13 mouse cellular contexts compared by ENCODE assay signal in the genomic region with DNA sequence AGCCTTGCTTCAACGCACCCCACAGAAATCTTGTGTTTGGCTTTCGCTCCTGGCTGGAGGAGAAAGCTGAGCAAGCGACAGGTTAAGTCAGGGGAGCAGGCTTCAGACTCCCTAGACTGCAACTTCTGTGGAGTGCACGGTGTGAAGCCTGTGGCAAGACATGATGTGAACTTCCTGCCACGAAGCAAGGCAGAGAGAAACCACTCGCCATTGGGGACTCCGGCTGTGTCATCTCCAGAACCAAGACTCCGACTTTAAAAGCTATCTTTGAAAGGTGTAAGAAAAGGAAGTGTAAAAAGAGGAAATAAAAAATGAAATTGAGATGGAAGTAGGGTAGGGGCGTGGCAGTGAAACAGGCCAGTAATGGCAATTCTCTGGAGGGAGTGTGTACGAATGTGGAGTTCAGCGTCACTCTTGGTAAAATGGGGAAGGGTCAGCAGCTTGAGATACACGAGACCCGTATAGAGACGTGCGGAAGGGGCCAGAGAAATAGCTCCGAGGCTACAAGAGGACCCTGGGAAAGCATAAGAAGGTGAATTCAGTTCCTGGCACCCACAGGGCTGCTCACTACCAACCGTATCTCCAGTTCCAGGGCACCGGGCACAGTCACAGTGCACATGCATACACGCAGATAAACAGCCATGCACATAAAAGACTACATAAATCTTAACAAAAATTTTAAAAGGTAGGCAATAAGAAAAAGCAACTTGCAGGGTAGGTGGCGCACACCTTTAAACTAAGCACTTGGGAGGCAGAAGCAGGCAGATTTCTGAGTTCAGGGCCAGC. TPM values are rescaled to one million over a fixed set of nuclear protein-coding genes. Genes with fewer than 3 reads are reported as not detected.
DNase-seq lines count a peak whose midpoint lies in the region; ATAC-seq and TF ChIP-seq lines count a peak whose summit lies in the region.
"Had no signal": no experiment of that assay in that cellular context is flagged by ENCODE, and none has a peak within 500 bp of the region (broad histone marks: within the 10 kb centered on the region; RNA-seq: fewer than 3 reads in every experiment).

No protein-coding gene starts in this region.

- peaks cover 3% of the 10 kb centered on the region; the same call in 1 of the 2 replicates for H3K4me1 ChIP-seq in bone marrow, adult 2 months (ENCODE audit: control insufficient read depth, insufficient read depth, low read length)
- H3K4me1 ChIP-seq in liver, embryonic 14.5 days (replicated peaks; ENCODE audit: control insufficient read depth in 2 of 2, insufficient read depth in 2 of 2, low read length in 1 of 2), result peaks cover 47 to 56% of the 10 kb centered on the region in 2 experiments
- no peaks in the 10 kb centered on the region for H3K4me1 ChIP-seq in forebrain, embryonic 12.5 days
- H3K4me1 ChIP-seq: forebrain, embryonic 10.5 days had no signal

- peak overlapping the region; percentile 35 for H3K9ac ChIP-seq in liver, embryonic 14.5 days (replicated peaks)
- H3K9ac ChIP-seq in forebrain, embryonic 12.5 days, result no peak overlapping the region

- WGBS in bone marrow, adult 2 months, result 15% methylated on average over 20 of the region's 20 CpGs
- WGBS in liver, embryonic 14.5 days (ENCODE audit: insufficient replicate concordance), result 62% methylated on average over 20 of the region's 20 CpGs
- 86% methylated on average over 20 of the region's 20 CpGs for WGBS in forebrain, embryonic 12.5 days

- no peak for TF ChIP-seq EP300 in liver, embryonic 14.5 days (IDR thresholded peaks at IDR 0.05; ENCODE audit: low read depth)

- no peaks in the 10 kb centered on the region for H3K9me3 ChIP-seq in liver, embryonic 14.5 days (ENCODE audit: control insufficient read depth, low read length)
- H3K9me3 ChIP-seq in forebrain, embryonic 12.5 days, result no peaks in the 10 kb centered on the region
- H3K9me3 ChIP-seq: forebrain, embryonic 10.5 days; hindbrain, embryonic 10.5 days had no signal

- intact Hi-C loops in gastrocnemius, adult 2 months (cut with DNase I), result loop anchor here (1.0 to 5.0 kb wide), 3 partner anchors 66 to 151 kb away; partner anchors contain the start of gene Cnot8

- no peak for TF ChIP-seq POLR2A in bone marrow, adult 2 months (IDR thresholded peaks at IDR 0.05; ENCODE audit: borderline replicate concordance, control insufficient read depth, low read depth, low read length)

- peak overlapping the region; percentile 38 for H3K4me3 ChIP-seq in bone marrow, adult 2 months (replicated peaks; ENCODE audit: control insufficient read depth, low read depth, low read length)
- no peak overlapping the region for H3K4me3 ChIP-seq in liver, embryonic 14.5 days (ENCODE audit: insufficient read depth in 1 of 2, low read depth in 2 of 2, low read length in 2 of 2)
- no peak overlapping the region for H3K4me3 ChIP-seq in forebrain, embryonic 12.5 days (replicated peaks)
- H3K4me3 ChIP-seq in gastrocnemius, adult 2 months, result no peak overlapping the region
- H3K4me3 ChIP-seq: forebrain, embryonic 10.5 days; hindbrain, embryonic 10.5 days had no signal

- no peak for TF ChIP-seq CTCF in bone marrow, adult 2 months (IDR thresholded peaks at IDR 0.05; ENCODE audit: control insufficient read depth, insufficient read depth, low read length)
- TF ChIP-seq CTCF in liver, embryonic 14.5 days (IDR thresholded peaks at IDR 0.05; ENCODE audit: low read depth), result no peak
- TF ChIP-seq CTCF in gastrocnemius, adult 2 months (IDR thresholded peaks at IDR 0.05), result no peak

- no peaks in the 10 kb centered on the region for H3K36me3 ChIP-seq in liver, embryonic 14.5 days (replicated peaks; ENCODE audit: control insufficient read depth, insufficient read depth, low read depth)
- no peaks in the 10 kb centered on the region for H3K36me3 ChIP-seq in forebrain, embryonic 12.5 days (replicated peaks)
- H3K36me3 ChIP-seq: forebrain, embryonic 10.5 days; hindbrain, embryonic 10.5 days had no signal

- H3K4me2 ChIP-seq in liver, embryonic 14.5 days (ENCODE audit: low read depth), result peak overlapping the region; percentile 6; the same call in 1 of the 2 replicates
- H3K4me2 ChIP-seq in forebrain, embryonic 12.5 days, result no peak overlapping the region

- H3K27me3 ChIP-seq in liver, embryonic 14.5 days (ENCODE audit: control insufficient read depth, insufficient read depth, low read length), result no peaks in the 10 kb centered on the region
- no peaks in the 10 kb centered on the region for H3K27me3 ChIP-seq in forebrain, embryonic 12.5 days
- H3K27me3 ChIP-seq: Patski had no signal

- DNase-seq in CD8-positive naive resting alpha-beta T cell, adult 2 months (ENCODE audit: low read depth in 2 of 2, low spot score in 2 of 2), result peak; percentile 15 to 37
- DNase-seq in liver, embryonic 14.5 days (ENCODE audit: low read depth in 3 of 3, low spot score in 3 of 3), result no peak
- DNase-seq in spleen, postnatal 36 days (ENCODE audit: low spot score in 2 of 2), result peak; percentile 45 to 56
- DNase-seq in gastrocnemius, adult 2 months, result no peak
- DNase-seq in right cerebral cortex, adult 18-20 months, result no peak
- DNase-seq: gastrocnemius, postnatal 25 days; layer of hippocampus, postnatal 36 days; lung, adult 2 months had no signal

- no peak for ATAC-seq in liver, embryonic 14.5 days (ENCODE audit: insufficient read depth)
- no peak for ATAC-seq in forebrain, embryonic 12.5 days (ENCODE audit: low FRiP score)
- ATAC-seq: Patski had no signal

- peak overlapping the region; percentile 41 for H3K27ac ChIP-seq in bone marrow, adult 2 months (ENCODE audit: control insufficient read depth, insufficient read depth, low read depth, low read length, poor library complexity)
- peak overlapping the region; percentile 97 for H3K27ac ChIP-seq in liver, embryonic 14.5 days
- no peak overlapping the region for H3K27ac ChIP-seq in forebrain, embryonic 12.5 days
- H3K27ac ChIP-seq in gastrocnemius, adult 2 months, result no peak overlapping the region
- H3K27ac ChIP-seq: hindbrain, embryonic 10.5 days had no signal

RNA-seq across cellular contexts. Expression of gene Larp1, which starts 57.1 kb away (rescaled TPM):
- polyA plus RNA-seq in bone marrow, adult 2 months (2011; ENCODE audit: insufficient read depth, insufficient read length, low replicate concordance, missing spikeins), result 17.0 and 28.2 TPM in 2 replicates
- 21.1 and 25.5 TPM in 2 replicates for polyA plus RNA-seq in liver, embryonic 14.5 days (2012; rRNA removed)
- polyA plus RNA-seq in liver, embryonic 14.5 days (2014; fragmentation: Nextera tagmentation; extraction: Ambion mirVana), result 15.8 and 19.0 TPM in 2 replicates
- 16.0 and 17.9 TPM in 2 replicates for polyA plus RNA-seq in forebrain, embryonic 12.5 days (2016; fragmentation: Nextera tagmentation; extraction: Ambion mirVana)
- 10 to 100 TPM; 90.4 to 98.4 TPM for total RNA-seq in gastrocnemius, adult 2 months (2021)

Comparison
In these comparisons a context has a peak if more than half of its experiments do, and no peak if none do; other contexts are left out.
1. DNase-seq: peak in CD8-positive naive resting alpha-beta T cell, adult 2 months (2 of 2) and spleen, postnatal 36 days (2 of 2); none in liver, embryonic 14.5 days (0 of 3), gastrocnemius, adult 2 months (single experiment) and right cerebral cortex, adult 18-20 months (single experiment).
2. H3K27ac ChIP-seq: peak in bone marrow, adult 2 months (single experiment) and liver, embryonic 14.5 days (single experiment); none in forebrain, embryonic 12.5 days (single experiment) and gastrocnemius, adult 2 months (single experiment).